ENCODE assay signal across 16 mouse cellular contexts in genomic region chr19:11554726-11555125, GRCm38 (mm10). TPM values are rescaled to one million over a fixed set of nuclear protein-coding genes. Genes with fewer than 3 reads are reported as not detected.
"Had no signal": no experiment of that assay in that cellular context is flagged by ENCODE, and none has a peak within 500 bp of the region (broad histone marks: within the 10 kb centered on the region; RNA-seq: fewer than 3 reads in every experiment).

No protein-coding gene starts in this region.

- H3K27me3 ChIP-seq: neural tube, embryonic 13.5 days; neural tube, embryonic 15.5 days; stomach, embryonic 15.5 days had no signal

- H3K9ac ChIP-seq: neural tube, embryonic 13.5 days; neural tube, embryonic 15.5 days; stomach, embryonic 15.5 days had no signal

- H3K4me1 ChIP-seq: neural tube, embryonic 13.5 days; neural tube, embryonic 15.5 days; stomach, embryonic 15.5 days had no signal

- H3K9me3 ChIP-seq: neural tube, embryonic 13.5 days; neural tube, embryonic 15.5 days; stomach, embryonic 15.5 days had no signal

- H3K4me3 ChIP-seq: neural tube, embryonic 13.5 days; neural tube, embryonic 15.5 days; stomach, embryonic 15.5 days had no signal

- DNase-seq: retina, postnatal 1 day; right cerebral cortex, adult 18-20 months; right cerebral cortex, postnatal 14 days; right cerebral cortex, postnatal 25 days; right cerebral cortex, postnatal 4 days; spleen, adult 18-20 months; thymus, adult 18-20 months; thymus, adult 2 months; thymus, postnatal 14 days; thymus, postnatal 25 days; thymus, postnatal 36 days; thymus, postnatal 4 days had no signal

- H3K36me3 ChIP-seq: neural tube, embryonic 13.5 days; neural tube, embryonic 15.5 days; stomach, embryonic 15.5 days had no signal

- H3K4me2 ChIP-seq: neural tube, embryonic 13.5 days; neural tube, embryonic 15.5 days; stomach, embryonic 15.5 days had no signal

- H3K27ac ChIP-seq: neural tube, embryonic 13.5 days; neural tube, embryonic 15.5 days; stomach, embryonic 15.5 days; stomach, postnatal 0 days had no signal

RNA-seq across cellular contexts. Expression of gene Ms4a4d, which starts 18.1 kb away (rescaled TPM):
- polyA plus RNA-seq: neural tube, embryonic 15.5 days had no signal
